Mouse (Mus musculus) liver, embryonic 16.5 days (tissue): Measurements from ENCODE around the gene Zfp687. TPM values are rescaled to one million over a fixed set of nuclear protein-coding genes. Genes with fewer than 3 reads are reported as not detected.
"Not testable (repeated sequence)": the region's sequence is repeated elsewhere in the genome, so short reads cannot be mapped to it uniquely, and the experiment has no call there.

Source experiments
- ATAC-seq: fragments of 200-750 bp; cut with Nextera tagmentation; 2 replicates; pipeline ENCODE4 v1.8.0; 2017; ENCODE audit warnings: low read depth, mild to moderate bottlenecking, moderate number of reproducible peaks, moderate library complexity
- H3K27ac ChIP-seq: fragments of 300-500 bp; sonication (generic); 2 replicates; pipeline ENCODE4 v1.5.1; 2014; ENCODE audit warnings: mild to moderate bottlenecking, low read length
- H3K27me3 ChIP-seq: fragments of 300-500 bp; sonication (generic); 2 replicates; pipeline ENCODE4 v1.6.1; 2014; ENCODE audit warnings: low read depth, low read length, mixed read lengths; ENCODE audit not compliant: control insufficient read depth, insufficient read depth
- H3K36me3 ChIP-seq: fragments of 300-500 bp; sonication (generic); 2 replicates; pipeline ENCODE4 v1.6.1; 2014; ENCODE audit warnings: mild to moderate bottlenecking; ENCODE audit not compliant: control insufficient read depth, insufficient read depth
- H3K4me1 ChIP-seq: fragments of 300-500 bp; sonication (generic); 2 replicates; pipeline ENCODE4 v1.6.1; 2014; ENCODE audit warnings: low read depth, low read length, mixed read lengths; ENCODE audit not compliant: control insufficient read depth
- H3K4me2 ChIP-seq: fragments of 300-500 bp; sonication (generic); 2 replicates; pipeline ENCODE4 v1.6.1; 2014; ENCODE audit warnings: low read depth, low read length, mixed read lengths
- H3K4me3 ChIP-seq: fragments of 300-500 bp; sonication (generic); 2 replicates; pipeline ENCODE4 v1.5.1; 2014; ENCODE audit warnings: low read depth, mild to moderate bottlenecking, low read length
- H3K9ac ChIP-seq: fragments of 300-500 bp; sonication (generic); 2 replicates; pipeline ENCODE4 v1.6.1; 2014; ENCODE audit warnings: low read depth, low read length
- H3K9me3 ChIP-seq: fragments of 300-500 bp; sonication (generic); replicated peaks from 2 replicates; pipeline ENCODE4 v1.6.1; 2016; ENCODE audit warnings: low read length; ENCODE audit not compliant: control insufficient read depth
- WGBS: fragments of 180-500 bp; shearing (Covaris S2); extraction: QIAGEN DNeasy Blood & Tissue Kit; methylation state at CpG from one replicate; pipeline ENCODE4 v1.1.7; 2014; ENCODE audit not compliant: insufficient replicate concordance; 5-methylcytosine and 5-hydroxymethylcytosine counted together
- polyA plus RNA-seq: library from polyadenylated mRNA; unstranded; fragments of >200 nt; fragmentation: Nextera tagmentation; extraction: Ambion mirVana; gene quantifications from 2 replicates; pipeline ENCODE4 v1.2.1, GENCODE M21; 2015

Gene Zfp687
- polyA plus RNA-seq, 1 experiment from 2014 or later: 6.8 TPM

DNA sequence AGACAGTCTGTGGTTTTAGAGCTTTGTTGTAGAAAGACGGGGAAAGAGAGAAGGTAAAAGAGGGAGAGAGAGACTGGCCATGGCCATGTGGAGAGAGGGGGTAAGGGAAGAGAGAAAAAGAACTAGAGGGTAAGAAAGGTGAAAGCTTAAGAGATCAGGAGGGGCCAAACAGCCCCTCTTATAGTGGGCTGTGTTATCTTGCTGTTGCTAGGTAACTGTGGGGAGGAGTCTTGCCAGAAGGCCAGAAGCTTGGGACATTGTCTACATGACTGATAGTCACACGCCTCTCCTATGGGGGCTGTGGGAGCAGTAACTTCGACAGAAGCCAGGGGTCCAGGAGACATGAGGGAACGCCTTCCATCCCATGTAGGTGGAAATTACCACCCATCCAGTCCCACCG, 10.0 kb upstream of the Zfp687 start:
- Histone ChIP-seq H3K4me1 (peaks cover 20% of the 10 kb centered on the region), H3K27me3 (no peaks in the 10 kb centered on the region), H3K4me3 (no peak overlapping the region), H3K36me3 (no peaks in the 10 kb centered on the region; the same call in 1 of the 2 replicates), H3K9ac (no peak overlapping the region), H3K9me3 (no peaks in the 10 kb centered on the region), H3K27ac (no peak overlapping the region), H3K4me2 (no peak overlapping the region)
- 32% methylated on average over 5 of the region's 5 CpGs for WGBS
- ATAC-seq: no peak

DNA sequence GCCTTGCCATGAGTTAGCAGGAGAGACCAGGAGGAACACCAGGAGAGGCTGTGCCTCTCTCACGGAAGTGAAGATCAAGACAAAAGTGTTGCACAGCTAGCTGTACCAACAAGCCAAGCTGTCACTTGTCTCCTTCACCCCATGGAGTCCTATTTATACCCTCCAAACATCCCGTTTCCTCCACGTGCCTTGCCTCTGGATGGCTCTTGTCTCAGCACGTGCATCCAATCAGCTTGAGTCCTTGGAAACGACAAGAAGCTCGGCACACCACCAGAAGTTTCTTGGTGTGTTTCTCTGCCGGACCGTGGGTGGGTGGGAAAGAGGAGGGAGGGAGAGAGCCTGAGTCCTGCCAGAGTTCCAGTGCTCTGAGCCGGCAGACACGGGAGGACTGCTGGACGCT, 9.3 kb upstream of the Zfp687 start:
- H3K4me1 ChIP-seq: peaks cover 20% of the 10 kb centered on the region

DNA sequence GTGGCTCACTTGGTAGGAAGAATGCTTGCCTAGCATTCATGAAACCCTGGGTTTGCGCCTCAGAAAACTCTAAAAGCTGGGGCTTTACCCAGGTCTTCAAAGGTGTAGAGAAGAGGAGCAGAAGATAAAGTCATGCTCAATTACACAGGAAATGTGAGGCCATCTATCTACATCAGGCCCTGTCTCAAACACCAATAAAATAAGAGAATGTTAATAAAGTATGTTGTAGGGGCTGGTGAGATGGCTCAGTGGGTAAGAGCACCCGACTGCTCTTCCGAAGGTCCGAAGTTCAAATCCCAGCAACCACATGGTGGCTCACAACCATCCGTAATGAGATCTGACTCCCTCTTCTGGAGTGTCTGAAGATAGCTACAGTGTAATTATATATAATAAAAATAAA, 5.7 kb upstream of the Zfp687 start:
- peaks cover 17% of the 10 kb centered on the region for H3K4me1 ChIP-seq
- 83% methylated on average over 5 of the region's 5 CpGs for WGBS
- H3K27ac ChIP-seq, H3K4me2 ChIP-seq, H3K9ac ChIP-seq, H3K36me3 ChIP-seq, H3K9me3 ChIP-seq, H3K27me3 ChIP-seq, H3K4me3 ChIP-seq, ATAC-seq: not testable (repeated sequence)

More for the DNA sequence above, 9.3 kb upstream of the Zfp687 start:
- no peaks in the 10 kb centered on the region for H3K9me3 ChIP-seq
- no peak overlapping the region for H3K27ac ChIP-seq
- H3K4me3 ChIP-seq: no peak overlapping the region
- no peaks in the 10 kb centered on the region for H3K27me3 ChIP-seq
- 0 out of 2 replicates have a peak, but pooled peaks have one; percentile 10 for ATAC-seq
- WGBS: 42% methylated on average over 11 of the region's 11 CpGs
- no peak overlapping the region for H3K9ac ChIP-seq
- H3K4me2 ChIP-seq: no peak overlapping the region
- no peaks in the 10 kb centered on the region for H3K36me3 ChIP-seq

DNA sequence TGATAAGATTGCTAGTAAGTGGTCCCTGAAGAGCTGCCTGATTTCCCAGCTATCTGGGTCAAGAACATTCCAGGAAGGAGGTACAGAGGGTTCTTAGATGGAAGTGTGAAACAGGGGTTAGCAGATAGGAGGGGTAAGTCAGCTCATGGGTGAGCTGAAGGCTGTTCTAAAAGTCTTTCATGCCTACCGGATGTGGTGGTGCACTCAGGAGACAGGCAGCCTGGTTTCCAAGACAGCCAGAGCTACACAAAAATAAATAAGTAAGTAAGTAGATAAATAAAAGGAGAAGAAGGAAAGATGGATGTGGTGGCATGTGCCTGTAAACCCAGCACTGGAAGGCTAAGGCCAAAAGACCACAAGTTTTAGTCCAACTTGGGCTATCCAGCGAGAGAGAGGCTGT, 3.5 kb upstream of the Zfp687 start:
- Histone ChIP-seq H3K4me2 (no peak overlapping the region), H3K4me1 (peaks cover 13% of the 10 kb centered on the region), H3K27ac (no peak overlapping the region), H3K27me3 (no peaks in the 10 kb centered on the region), H3K9me3 (no peaks in the 10 kb centered on the region), H3K4me3 (no peak overlapping the region), H3K9ac (no peak overlapping the region), H3K36me3 (no peaks in the 10 kb centered on the region)
- WGBS: 80% methylated on average over 2 of the region's 2 CpGs
- ATAC-seq: no peak

DNA sequence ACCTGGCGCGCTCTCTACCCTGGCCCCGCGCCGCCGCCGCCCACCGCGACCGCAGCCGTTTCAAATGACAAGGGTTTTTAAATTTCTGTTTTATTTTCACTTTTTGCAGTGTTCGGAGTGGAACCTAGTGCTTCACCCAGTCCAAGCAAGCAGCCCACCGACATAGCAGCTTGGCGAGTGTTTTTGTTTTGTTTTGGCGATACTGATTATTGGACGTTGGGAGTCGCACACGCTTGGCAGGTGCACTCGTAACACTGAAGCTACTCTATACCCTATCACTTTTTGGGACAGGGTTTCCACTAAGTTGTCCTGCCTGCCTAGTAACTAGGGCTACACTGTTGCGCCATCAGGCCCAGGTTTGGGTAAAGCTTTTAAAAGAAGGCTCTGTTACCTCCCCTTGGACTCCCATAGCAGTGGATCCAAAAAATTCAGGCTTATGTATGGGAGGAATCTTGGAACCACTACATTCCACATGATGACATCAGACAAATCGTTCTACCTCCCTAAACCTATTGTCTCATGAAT, 1.3 kb upstream of the Zfp687 start:
- peak overlapping the region; percentile 85 for H3K4me2 ChIP-seq
- no peaks in the 10 kb centered on the region for H3K27me3 ChIP-seq
- WGBS: 3% methylated on average over 21 of the region's 21 CpGs
- peak overlapping the region; percentile 72 for H3K9ac ChIP-seq
- H3K4me1 ChIP-seq: peaks cover 19% of the 10 kb centered on the region
- H3K36me3 ChIP-seq: peaks cover 3% of the 10 kb centered on the region; the same call in 1 of the 2 replicates
- peak overlapping the region; percentile 83 for H3K4me3 ChIP-seq
- H3K27ac ChIP-seq: peak overlapping the region; percentile 98
- no peak for ATAC-seq
- no peaks in the 10 kb centered on the region for H3K9me3 ChIP-seq

DNA sequence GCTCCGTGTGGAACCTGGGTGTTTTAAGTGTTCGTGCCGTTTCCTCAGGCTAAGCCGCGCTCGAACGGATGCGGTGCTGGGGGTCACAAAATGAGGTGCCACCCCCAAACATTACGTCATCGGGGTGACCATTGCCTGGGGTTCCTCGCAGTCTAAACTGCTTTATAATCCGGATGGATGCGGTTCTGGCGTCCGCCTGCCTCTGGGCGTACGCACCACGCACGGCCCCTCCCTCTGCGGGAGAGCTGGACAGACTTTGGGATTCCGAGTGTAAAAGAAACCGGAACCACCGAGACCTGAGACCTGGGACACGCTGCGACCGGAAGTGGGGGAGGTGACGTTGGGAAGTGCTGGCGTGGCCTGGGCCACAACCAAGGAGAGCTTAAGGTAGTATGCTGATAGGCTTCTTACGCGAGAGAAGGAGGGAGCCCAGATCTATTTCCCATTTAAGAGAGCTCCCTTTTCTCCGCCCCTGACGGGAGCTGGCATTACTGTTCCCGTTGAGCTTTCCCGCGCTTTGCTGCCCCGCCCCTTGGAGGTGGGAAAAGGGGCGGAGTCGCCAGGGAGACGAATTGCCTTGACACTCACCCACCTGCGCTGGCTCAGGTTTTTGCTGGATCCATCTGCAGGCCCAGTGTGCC, 763 bp upstream of the Zfp687 start:
- Histone ChIP-seq H3K36me3 (peaks cover 7% of the 10 kb centered on the region; the same call in 1 of the 2 replicates), H3K9me3 (no peaks in the 10 kb centered on the region), H3K4me1 (peaks cover 19% of the 10 kb centered on the region), H3K4me2 (peak overlapping the region; percentile 85), H3K27me3 (no peaks in the 10 kb centered on the region), H3K4me3 (peak overlapping the region; percentile 83), H3K9ac (peak overlapping the region; percentile 72), H3K27ac (peak overlapping the region; percentile 98)
- peak; percentile 59 for ATAC-seq
- WGBS: under 1% methylated on average over 40 of the region's 40 CpGs

DNA sequence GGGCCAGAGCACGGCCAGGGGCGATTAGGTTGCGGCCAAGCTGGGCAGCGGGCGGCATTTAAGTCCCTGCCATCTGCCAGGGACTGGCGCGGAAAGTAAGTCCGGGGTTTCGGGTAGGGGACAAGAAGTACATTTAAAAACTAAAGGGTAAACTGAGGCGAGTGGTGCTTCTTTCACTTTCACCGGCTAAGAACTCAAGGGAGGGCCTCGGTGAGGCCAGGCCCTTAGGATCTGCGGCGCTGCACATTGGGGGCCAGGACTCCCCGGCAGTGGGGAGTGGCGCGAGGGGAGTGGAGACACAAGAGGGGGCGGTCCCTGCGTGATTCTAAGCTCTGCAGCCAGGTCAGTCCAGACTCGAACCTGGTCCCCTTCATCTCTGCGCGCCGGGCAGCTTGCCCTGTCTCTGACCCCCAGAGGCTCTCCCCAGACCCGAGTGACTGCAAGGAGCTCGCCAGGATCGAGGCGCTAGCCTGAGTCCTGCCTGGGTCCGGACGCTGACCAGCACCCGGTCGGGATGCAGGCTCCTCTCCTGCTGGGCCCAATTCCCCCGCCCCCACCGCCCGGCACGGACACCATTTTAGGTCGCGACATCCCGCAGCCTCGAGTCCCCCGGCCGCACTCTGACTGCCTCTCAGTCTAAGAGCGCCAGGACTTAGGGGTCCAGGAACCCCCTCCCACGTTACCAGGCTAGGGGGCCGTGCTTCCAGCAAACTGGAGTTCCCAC, 658 bp downstream of the Zfp687 start:
- no peaks in the 10 kb centered on the region for H3K27me3 ChIP-seq
- H3K4me3 ChIP-seq: peak overlapping the region; percentile 83
- peaks cover 22% of the 10 kb centered on the region for H3K4me1 ChIP-seq
- H3K36me3 ChIP-seq: peaks cover 19% of the 10 kb centered on the region
- H3K4me2 ChIP-seq: peak overlapping the region; percentile 91
- ATAC-seq: no peak
- H3K27ac ChIP-seq: peak overlapping the region; percentile 87
- H3K9ac ChIP-seq: peak overlapping the region; percentile 85
- no peaks in the 10 kb centered on the region for H3K9me3 ChIP-seq
- WGBS: under 1% methylated on average over 44 of the region's 44 CpGs

DNA sequence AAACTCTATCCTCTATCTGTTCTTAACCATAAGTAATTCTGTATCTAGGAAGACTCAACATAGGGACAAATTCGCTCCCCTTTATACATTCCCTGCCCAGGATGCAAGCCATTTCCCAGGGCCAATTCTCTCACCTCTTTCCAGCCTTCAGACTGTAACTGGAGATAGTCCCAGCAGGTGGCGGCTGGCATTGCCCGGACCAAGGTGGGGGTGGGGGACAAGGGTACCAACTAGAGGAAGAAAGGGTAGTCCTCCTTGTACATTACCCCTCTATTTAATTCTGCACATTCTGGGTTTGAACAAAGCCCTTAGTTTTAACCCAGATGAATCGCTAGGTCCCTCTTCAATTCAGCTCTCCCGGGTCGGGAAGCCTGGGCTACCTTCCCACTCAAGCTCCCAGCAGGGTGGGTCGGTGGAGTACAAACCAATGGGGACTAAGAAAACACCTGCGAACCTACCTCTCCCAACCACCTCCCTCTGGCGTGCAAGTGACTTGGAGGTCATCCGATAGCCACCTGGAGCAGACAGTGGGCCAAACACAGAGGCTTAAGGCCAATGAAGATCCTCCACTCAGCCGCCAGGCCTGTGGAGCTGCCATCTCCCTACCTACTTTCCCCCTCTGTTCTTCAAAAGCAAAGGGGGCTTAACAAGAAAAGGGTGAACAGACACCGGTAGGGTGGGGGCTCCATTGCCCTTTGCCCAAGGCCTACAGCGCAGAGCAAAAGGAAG, 1.4 kb downstream of the Zfp687 start:
- Histone ChIP-seq H3K9ac (peak overlapping the region; percentile 85), H3K4me3 (peak overlapping the region; percentile 83), H3K4me1 (peaks cover 22% of the 10 kb centered on the region), H3K27ac (peak overlapping the region; percentile 87), H3K27me3 (no peaks in the 10 kb centered on the region), H3K36me3 (peaks cover 23% of the 10 kb centered on the region), H3K4me2 (peak overlapping the region; percentile 91), H3K9me3 (no peaks in the 10 kb centered on the region)
- ATAC-seq: no peak
- 25% methylated on average over 13 of the region's 13 CpGs for WGBS
